ENCODE assay signal across 12 mouse cellular contexts in the genomic region with DNA sequence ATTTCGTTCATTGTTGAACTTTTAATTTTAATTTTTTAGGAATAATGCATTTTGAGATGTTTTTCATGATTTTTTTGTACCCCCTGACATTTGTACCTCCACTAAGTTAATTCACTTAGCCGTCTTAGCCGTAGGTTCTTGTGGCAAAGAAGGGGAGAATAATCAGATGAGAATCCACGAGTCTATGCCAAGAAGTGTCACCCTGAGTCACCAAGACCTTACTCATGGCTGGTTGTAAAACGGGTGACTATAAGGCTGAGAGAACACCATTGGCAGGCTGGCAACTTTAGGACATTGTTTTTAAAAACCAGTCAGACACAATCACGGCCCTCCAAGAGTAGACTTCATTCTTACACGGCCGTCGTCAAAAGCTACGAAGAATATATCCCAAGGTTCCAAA.
"Had no signal": no experiment of that assay in that cellular context is flagged by ENCODE, and none has a peak within 500 bp of the region (broad histone marks: within the 10 kb centered on the region; RNA-seq: fewer than 3 reads in every experiment).

No protein-coding gene starts in this region.

- H3K27me3 ChIP-seq: kidney, embryonic 15.5 days; liver, embryonic 13.5 days; midbrain, embryonic 12.5 days; midbrain, embryonic 15.5 days; neural tube, embryonic 13.5 days had no signal

- H3K4me2 ChIP-seq: kidney, embryonic 15.5 days; liver, embryonic 13.5 days; midbrain, embryonic 12.5 days; midbrain, embryonic 15.5 days; neural tube, embryonic 13.5 days had no signal

- H3K4me1 ChIP-seq: liver, embryonic 13.5 days; midbrain, embryonic 15.5 days had no signal

- H3K9me3 ChIP-seq: liver, embryonic 13.5 days; midbrain, embryonic 12.5 days; midbrain, embryonic 15.5 days; neural tube, embryonic 13.5 days had no signal

- ATAC-seq: midbrain, embryonic 15.5 days had no signal

- H3K9ac ChIP-seq: kidney, embryonic 15.5 days; liver, embryonic 13.5 days; midbrain, embryonic 12.5 days; midbrain, embryonic 15.5 days; neural tube, embryonic 13.5 days had no signal

- H3K4me3 ChIP-seq: kidney, embryonic 15.5 days; liver, embryonic 13.5 days; midbrain, embryonic 12.5 days; midbrain, embryonic 15.5 days; neural tube, embryonic 13.5 days had no signal

- H3K27ac ChIP-seq: kidney, embryonic 15.5 days; liver, embryonic 13.5 days; midbrain, embryonic 12.5 days; midbrain, embryonic 15.5 days; neural tube, embryonic 13.5 days had no signal

- DNase-seq: kidney, adult 8-10 months; kidney, postnatal 10 days; kidney, postnatal 36 days; liver, embryonic 13.5 days; lung, adult 2 months; lung, postnatal 14 days; thymus, adult 18-20 months; thymus, postnatal 36 days had no signal

- H3K36me3 ChIP-seq: liver, embryonic 13.5 days; midbrain, embryonic 12.5 days; midbrain, embryonic 15.5 days; neural tube, embryonic 13.5 days had no signal
